Mouse (Mus musculus) left cerebral cortex, adult 2 months (tissue): Measurements from ENCODE around the gene Mmrn2. TPM values are rescaled to one million over a fixed set of nuclear protein-coding genes. Genes with fewer than 3 reads are reported as not detected.

Experiments
- DNase-seq, 2 experiments: peaks; one replicate each; pipeline ENCODE4 v3.0.0; 2021 to 2022; ENCODE audit warnings: low spot score in 2 of 2, mixed read lengths in 1 of 2; ENCODE audit errors: extremely low spot score in 1 of 2
- H3K27ac ChIP-seq: fragments of 200-600 bp; 2 replicates; pipeline ENCODE4 v1.8.1; 2022
- H3K4me3 ChIP-seq: fragments of 200-600 bp; 2 replicates; pipeline ENCODE4 v1.8.1; 2022
- CTCF ChIP-seq: fragments of 200-600 bp; IDR thresholded peaks from 2 replicates; pipeline ENCODE4 v1.8.1; 2022; ENCODE audit warnings: antibody characterized with exemption, mild to moderate bottlenecking, moderate library complexity
- intact Hi-C: fragments of 180-260 bp; cut with DNase I; formaldehyde crosslinking; loops from one replicate; pipeline ENCODE4 v1.15.1; 2025
- long read RNA-seq, 2 experiments: library from polyadenylated mRNA; stranded (forward); transcript quantifications; one replicate each; pipeline ENCODE4 v2.0.0; 2021; ENCODE audit warnings: borderline mapping rate in 2 of 2
- total RNA-seq, 2 experiments: library from RNA; stranded (reverse); gene quantifications; 2 replicates each; pipeline ENCODE4 v1.2.3; 2021

Gene Mmrn2
- total RNA-seq: 1 to 10 TPM; 4.4 to 5.8 TPM
- long read RNA-seq, experiment 1, transcript Mmrn2-201 (7 exons, 3,974 nt): major isoform, 6 of 8 reads
- long read RNA-seq, experiment 1, partial matches to known transcripts: 1 of 8 reads
- long read RNA-seq, experiment 1, other reads (novel, unspliced or antisense): 1 of 8 reads
- long read RNA-seq, experiment 2, transcript Mmrn2-201 (7 exons, 3,974 nt): major isoform, 10 of 11 reads
- long read RNA-seq, experiment 2, partial matches to known transcripts: 1 of 11 reads
- long read RNA-seq, experiment 2, other reads (novel, unspliced or antisense): 0 of 11 reads

- intact Hi-C loops: no loop called here
- H3K27ac ChIP-seq: no peak within 1 kb of the TSS
- no peak within 1 kb of the TSS for H3K4me3 ChIP-seq
- no peak for TF ChIP-seq CTCF
- DNase-seq: no peak
Observed at GRCm38 (mm10) chr14:34375415-34375904, at the start of gene Mmrn2. Gene Mmrn2, plus strand, starts transcription at chr14:34375465.

- no peak for DNase-seq
- TF ChIP-seq CTCF: no peak
- intact Hi-C loops: no loop called here
- no peak overlapping the region for H3K4me3 ChIP-seq
- no peak overlapping the region for H3K27ac ChIP-seq
Observed at GRCm38 (mm10) chr14:34326606-34327005, 48.7 kb upstream of the Mmrn2 start.

- intact Hi-C loops: no loop called here
- DNase-seq: no peak
- H3K27ac ChIP-seq: no peak overlapping the region
- no peak overlapping the region for H3K4me3 ChIP-seq
- no peak for TF ChIP-seq CTCF
Observed at GRCm38 (mm10) chr14:34327618-34328017, 47.6 kb upstream of the Mmrn2 start.

GRCm38 (mm10) chr14:34330657-34331158 lies 44.6 kb upstream of the Mmrn2 start:
- no peak for DNase-seq
- Histone ChIP-seq H3K4me3 (no peak overlapping the region), H3K27ac (0 out of 2 replicates have a peak overlapping the region, but pooled peaks have one; percentile 40)
- TF ChIP-seq CTCF: no peak
- intact Hi-C loops: no loop called here

- Histone ChIP-seq H3K27ac (peak overlapping the region; percentile 50; the same call in 1 of the 2 replicates), H3K4me3 (no peak overlapping the region)
- TF ChIP-seq CTCF: no peak
- intact Hi-C loops: no loop called here
- DNase-seq: no peak
Observed at GRCm38 (mm10) chr14:34331886-34332285, 43.4 kb upstream of the Mmrn2 start.

- H3K4me3 ChIP-seq: no peak overlapping the region
- H3K27ac ChIP-seq: peak overlapping the region; percentile 50; the same call in 1 of the 2 replicates
- intact Hi-C loops: no loop called here
- no peak for TF ChIP-seq CTCF
- peak in 1 of 2 experiments; percentile 32 for DNase-seq
Observed at GRCm38 (mm10) chr14:34332476-34332875, 42.8 kb upstream of the Mmrn2 start.

- intact Hi-C loops: no loop called here
- Histone ChIP-seq H3K4me3 (no peak overlapping the region), H3K27ac (no peak overlapping the region)
- no peak for TF ChIP-seq CTCF
- DNase-seq: no peak
Observed at GRCm38 (mm10) chr14:34339446-34339845, 35.8 kb upstream of the Mmrn2 start.

- Histone ChIP-seq H3K27ac (no peak overlapping the region), H3K4me3 (no peak overlapping the region)
- intact Hi-C loops: no loop called here
- DNase-seq: no peak
- no peak for TF ChIP-seq CTCF
Observed at GRCm38 (mm10) chr14:34341993-34342392, 33.3 kb upstream of the Mmrn2 start.

- Histone ChIP-seq H3K4me3 (no peak overlapping the region), H3K27ac (no peak overlapping the region)
- intact Hi-C loops: no loop called here
- TF ChIP-seq CTCF: no peak
- DNase-seq: no peak
Observed at GRCm38 (mm10) chr14:34343078-34343477, 32.2 kb upstream of the Mmrn2 start.

- Histone ChIP-seq H3K4me3 (no peak overlapping the region), H3K27ac (no peak overlapping the region)
- no peak for DNase-seq
- intact Hi-C loops: no loop called here
- no peak for TF ChIP-seq CTCF
Observed at GRCm38 (mm10) chr14:34344361-34344760, 30.9 kb upstream of the Mmrn2 start.

- TF ChIP-seq CTCF: peak; percentile 20; the same call in 1 of the 2 replicates
- Histone ChIP-seq H3K4me3 (no peak overlapping the region), H3K27ac (no peak overlapping the region)
- no peak for DNase-seq
- intact Hi-C loops: no loop called here
Observed at GRCm38 (mm10) chr14:34345771-34346566, 29.3 kb upstream of the Mmrn2 start.

- H3K4me3 ChIP-seq: no peak overlapping the region
- intact Hi-C loops: no loop called here
- no peak overlapping the region for H3K27ac ChIP-seq
- no peak for TF ChIP-seq CTCF
- no peak for DNase-seq
Observed at GRCm38 (mm10) chr14:34347084-34347483, 28.2 kb upstream of the Mmrn2 start.
